Mouse (Mus musculus) kidney, postnatal 36 days (tissue): ENCODE measurements around the gene Ciao1.
"Not testable (repeated sequence)": the region's sequence is repeated elsewhere in the genome, so short reads cannot be mapped to it uniquely, and the experiment has no call there.

Experiments used
- DNase-seq, 2 experiments: peaks; one replicate each; pipeline ENCODE4 v3.0.0; 2021 to 2022; ENCODE audit warnings: mixed read lengths in 2 of 2

Ciao1 gene

GRCm38 (mm10) chr2:127247592-127248333, at the start of gene Ciao1, which contains the start of gene Tmem127:
Gene Ciao1 (minus strand): TSS chr2:127247816.
Gene Tmem127 (plus strand): TSS chr2:127247908.
- DNase-seq = peak; percentile 99

- no peak for DNase-seq
These were observed 49.6 kb upstream of the Ciao1 start for GRCm38 (mm10) chr2:127297001-127297805.

DNA sequence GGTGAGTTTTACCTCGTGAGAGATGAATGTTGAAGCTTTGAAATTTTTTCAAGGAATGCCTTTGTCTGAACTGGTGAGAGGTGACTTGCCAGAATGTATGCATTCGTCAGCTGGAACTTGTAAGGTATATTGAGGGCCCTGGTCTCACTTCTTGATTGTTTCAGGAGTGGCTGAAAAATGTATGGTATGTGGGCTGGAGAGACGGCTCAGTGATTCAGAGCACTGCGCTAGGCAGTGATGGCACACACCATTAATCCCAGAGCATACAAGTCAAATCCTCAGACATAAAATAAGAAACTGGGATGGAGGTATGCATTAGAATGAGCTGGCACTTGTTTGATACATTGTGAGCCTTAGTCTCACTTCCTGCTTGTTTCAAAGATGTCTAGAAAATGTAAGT, 44.6 kb upstream of the Ciao1 start:
- DNase-seq = no peak

DNA sequence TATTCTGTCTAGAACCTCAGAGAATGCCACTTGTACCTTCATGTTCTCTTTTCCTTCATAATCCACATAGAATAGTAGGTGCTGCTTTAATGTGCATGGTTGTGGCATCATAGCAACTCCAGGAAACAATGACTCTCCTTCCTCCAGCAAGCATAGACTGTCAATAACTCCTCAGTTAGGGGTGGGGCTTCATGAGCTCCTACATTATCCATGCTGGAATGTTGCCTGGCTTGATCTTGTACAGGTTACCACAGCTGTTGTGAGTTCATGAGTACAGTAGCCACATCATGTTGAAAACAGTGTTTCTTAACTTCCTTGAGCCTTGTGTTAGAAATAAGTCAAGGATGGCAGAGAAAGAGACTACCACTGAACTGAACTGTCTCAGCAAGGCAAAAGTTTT, 30.5 kb upstream of the Ciao1 start:
- DNase-seq = peak in 1 of 2 experiments; percentile 18

GRCm38 (mm10) chr2:127275551-127276320, 28.1 kb upstream of the Ciao1 start:
- DNase-seq = no peak

DNA sequence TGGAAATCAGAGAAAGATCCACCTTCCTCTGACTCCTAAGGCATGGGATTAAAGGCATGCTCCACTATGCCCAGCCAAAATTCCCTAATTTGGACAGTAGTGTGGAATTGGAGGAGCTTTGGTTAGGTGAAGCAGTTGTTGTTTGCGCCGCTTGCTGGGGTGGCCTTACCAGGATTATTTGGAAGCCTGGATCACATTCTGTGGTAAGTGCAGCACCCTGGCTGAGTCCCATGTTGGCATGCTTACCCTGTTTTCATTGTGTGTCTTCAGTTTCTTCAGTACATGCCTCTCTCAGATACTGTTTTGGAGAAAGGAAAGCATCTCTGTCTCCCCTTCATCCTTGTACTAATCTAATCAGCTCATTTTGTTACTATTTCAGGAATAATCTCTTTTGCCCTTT, 27.0 kb upstream of the Ciao1 start:
- no peak for DNase-seq

GRCm38 (mm10) chr2:127272806-127273205, 25.2 kb upstream of the Ciao1 start:
- no peak for DNase-seq

DNA sequence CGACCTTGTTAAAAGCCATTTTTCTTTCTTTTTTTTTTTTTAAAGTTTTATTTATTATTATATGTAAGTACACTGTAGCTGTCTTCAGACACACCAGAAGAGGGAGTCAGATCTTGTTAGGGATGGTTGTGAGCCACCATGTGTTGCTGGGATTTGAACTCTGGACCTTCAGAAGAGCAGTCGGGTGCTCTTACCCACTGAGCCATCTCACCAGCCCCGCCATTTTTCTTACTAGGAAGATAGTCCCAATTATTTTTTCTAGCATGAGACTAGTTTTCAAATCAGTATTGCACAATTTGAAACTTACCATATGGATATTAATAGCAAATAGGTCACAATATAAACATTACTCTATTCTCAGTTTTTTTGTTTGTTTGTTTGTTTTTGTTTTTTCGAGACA, 24.4 kb upstream of the Ciao1 start:
- not testable (repeated sequence) for DNase-seq

DNA sequence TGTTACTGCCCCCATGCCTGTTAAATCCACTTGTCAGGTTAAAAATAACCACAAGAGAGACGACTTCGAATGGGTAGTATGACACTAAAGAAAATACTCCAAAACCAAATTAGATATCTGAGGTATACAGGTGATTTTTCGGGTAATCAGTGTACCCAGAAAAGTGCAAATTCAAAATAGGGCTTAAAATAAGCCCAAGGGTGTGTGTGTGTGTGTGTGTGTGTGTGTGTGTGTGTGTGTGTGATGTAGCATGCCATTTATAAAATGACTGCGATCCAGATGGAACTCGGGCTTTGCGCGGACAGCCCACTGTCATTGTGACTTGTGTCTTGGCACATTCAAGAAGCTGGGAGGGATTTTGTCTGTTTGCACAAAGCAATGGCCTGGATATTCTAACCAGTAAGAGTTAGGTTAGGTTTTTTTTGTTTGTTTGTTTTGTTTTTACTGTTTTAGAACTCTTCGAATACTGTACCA, 23.5 kb upstream of the Ciao1 start:
- peak in 1 of 2 experiments; percentile 47 for DNase-seq

GRCm38 (mm10) chr2:127270300-127271041, 22.9 kb upstream of the Ciao1 start:
- peak; percentile 91 to 93 for DNase-seq

GRCm38 (mm10) chr2:127269491-127270299, 22.1 kb upstream of the Ciao1 start, which contains the start of gene Stard7:
Gene Stard7 (plus strand): TSS chr2:127270218.
- peak; percentile 97 to 99 for DNase-seq

DNA sequence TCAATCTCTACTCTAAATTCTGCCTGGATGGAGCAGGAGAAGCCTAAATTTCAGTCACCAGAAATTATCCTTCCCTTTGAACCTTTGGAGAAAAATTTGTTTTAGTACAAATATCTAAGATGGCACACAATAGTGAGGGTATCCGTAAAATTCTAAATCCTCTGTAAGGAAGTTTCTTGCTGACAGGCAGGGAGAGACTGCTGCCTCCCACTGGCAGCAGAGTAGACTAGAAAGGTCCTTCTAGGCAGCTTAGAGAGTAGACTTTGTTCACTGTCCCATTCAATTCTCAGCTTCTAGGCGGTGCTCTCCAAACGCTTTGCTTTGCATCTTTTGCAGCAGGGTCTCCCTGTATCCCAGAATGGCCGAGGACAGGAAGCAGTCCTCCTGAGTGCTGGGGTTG, 20.2 kb upstream of the Ciao1 start:
- DNase-seq = peak in 1 of 2 experiments; percentile 40

DNA sequence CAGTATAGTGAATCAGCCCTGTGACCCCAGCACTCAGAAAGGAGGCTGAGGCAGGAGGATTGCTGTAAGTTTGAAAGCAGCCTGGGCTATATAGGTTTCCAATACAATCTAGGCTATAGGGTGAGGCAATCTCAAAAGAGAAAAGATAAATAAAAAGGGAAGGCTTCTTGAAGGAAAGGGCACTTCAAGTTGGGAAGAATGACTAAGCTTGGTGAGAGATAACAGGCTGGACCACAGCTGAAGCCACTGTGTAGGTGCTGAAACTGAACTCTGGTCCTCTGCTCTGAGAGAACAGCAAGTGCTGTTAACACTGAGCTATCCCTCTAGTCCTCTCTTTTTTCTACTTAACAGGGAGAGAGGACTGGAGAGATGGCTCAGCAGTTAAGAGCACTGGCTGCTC, 14.9 kb upstream of the Ciao1 start:
- no peak for DNase-seq

DNA sequence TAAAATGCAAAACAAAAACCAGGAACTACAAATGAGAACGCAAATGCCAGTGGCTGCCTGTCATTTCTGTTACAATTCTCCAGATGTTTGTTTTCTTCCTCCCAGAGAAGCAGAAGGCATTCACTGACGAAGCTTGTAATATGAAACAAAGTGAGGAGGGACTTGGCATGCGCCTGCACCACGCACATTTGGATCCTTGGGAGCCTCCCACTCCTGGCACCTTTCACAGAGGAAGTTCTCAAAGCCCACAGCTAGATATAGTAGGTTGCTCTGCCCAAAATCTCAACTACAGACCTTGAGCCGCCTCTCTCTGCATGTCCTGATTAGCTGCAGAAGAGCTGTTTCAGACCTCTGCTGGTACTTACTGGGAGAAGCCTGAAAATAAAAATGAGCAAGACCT, 11.7 kb upstream of the Ciao1 start:
- DNase-seq = no peak

- DNase-seq = no peak
These were observed 7.7 kb upstream of the Ciao1 start for GRCm38 (mm10) chr2:127255294-127255693.

- DNase-seq = no peak
These were observed 7.1 kb upstream of the Ciao1 start for GRCm38 (mm10) chr2:127254604-127255134.

GRCm38 (mm10) chr2:127252787-127253186, 5.2 kb upstream of the Ciao1 start:
- DNase-seq = peak in 1 of 2 experiments; percentile 22

DNA sequence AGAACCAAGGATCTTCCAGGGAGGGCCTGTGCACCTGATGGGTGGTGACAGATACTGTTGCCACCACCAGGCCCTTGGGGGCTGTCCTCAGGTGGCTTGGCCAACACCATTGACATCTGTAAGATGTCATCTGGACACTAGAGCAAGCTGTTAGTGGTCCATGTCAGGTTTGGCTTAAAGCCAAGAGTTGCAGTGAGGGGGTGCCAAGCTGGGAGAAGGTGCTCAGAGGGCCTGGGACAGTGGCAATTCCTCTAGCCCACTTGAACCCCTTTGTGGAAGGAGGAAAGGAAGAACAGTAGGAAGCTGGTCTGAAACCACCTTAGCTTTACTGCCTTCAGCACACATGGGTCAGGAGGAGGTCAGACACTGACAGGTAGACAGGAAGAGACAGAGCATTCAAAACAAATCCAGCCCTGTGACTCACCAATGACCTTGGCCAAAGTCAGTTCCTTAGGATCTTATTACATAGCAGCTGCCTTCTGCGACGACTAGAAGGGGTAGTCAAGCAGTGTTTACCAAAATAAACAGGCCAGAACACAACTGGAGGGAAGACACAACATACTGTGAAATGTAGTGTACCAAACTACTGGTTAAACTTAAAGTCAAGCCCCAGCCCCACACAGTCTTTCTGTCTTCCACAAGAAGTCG, 4.4 kb upstream of the Ciao1 start:
- DNase-seq = peak; percentile 24 to 52

GRCm38 (mm10) chr2:127251457-127251856, 3.8 kb upstream of the Ciao1 start:
- DNase-seq = peak; percentile 23 to 55

- DNase-seq = no peak
These were observed 2.8 kb upstream of the Ciao1 start for GRCm38 (mm10) chr2:127250291-127251008.
